Mouse (Mus musculus) embryo, embryonic 11.5 days (tissue): Measurements from ENCODE around the gene Fam186a.
"Not testable (repeated sequence)": the region's sequence is repeated elsewhere in the genome, so short reads cannot be mapped to it uniquely, and the experiment has no call there.

Experiments
- DNase-seq: peaks from one replicate; pipeline ENCODE4 v3.0.0-alpha.2; 2012; ENCODE audit warnings: low read depth, low spot score

Fam186a gene

GRCm38 (mm10) chr15:99934501-99934900 lies 32.4 kb downstream of the Fam186a start:
- DNase-seq: no peak

GRCm38 (mm10) chr15:99931231-99931630 lies 35.6 kb downstream of the Fam186a start:
- DNase-seq: no peak

- DNase-seq: no peak
These were observed 47.2 kb downstream of the Fam186a start for GRCm38 (mm10) chr15:99919601-99920158.

- DNase-seq: no peak
These were observed 49.6 kb downstream of the Fam186a start for GRCm38 (mm10) chr15:99917264-99917663.

GRCm38 (mm10) chr15:99914613-99915012 lies 52.2 kb downstream of the Fam186a start:
- no peak for DNase-seq

- DNase-seq: no peak
These were observed 55.1 kb downstream of the Fam186a start for GRCm38 (mm10) chr15:99911785-99912184.

GRCm38 (mm10) chr15:99909339-99909996 lies 57.4 kb downstream of the Fam186a start:
- DNase-seq: not testable (repeated sequence)

- DNase-seq: no peak
These were observed 59.3 kb downstream of the Fam186a start for GRCm38 (mm10) chr15:99907514-99907913.

GRCm38 (mm10) chr15:99907041-99907440 lies 59.8 kb downstream of the Fam186a start:
- DNase-seq: no peak

- DNase-seq: no peak
These were observed 62.0 kb downstream of the Fam186a start for GRCm38 (mm10) chr15:99904841-99905240.

- peak; percentile 78 for DNase-seq
These were observed 62.5 kb downstream of the Fam186a start for GRCm38 (mm10) chr15:99904333-99904732.

GRCm38 (mm10) chr15:99903227-99903626 lies 63.6 kb downstream of the Fam186a start:
- no peak for DNase-seq

- DNase-seq: no peak
These were observed 64.1 kb downstream of the Fam186a start for GRCm38 (mm10) chr15:99902786-99903185.

GRCm38 (mm10) chr15:99896621-99897020 lies 70.2 kb downstream of the Fam186a start:
- no peak for DNase-seq

- DNase-seq: no peak
These were observed 75.5 kb downstream of the Fam186a start for GRCm38 (mm10) chr15:99891355-99891754.

- no peak for DNase-seq
These were observed 76.2 kb downstream of the Fam186a start for GRCm38 (mm10) chr15:99890412-99891236.

GRCm38 (mm10) chr15:99889275-99889874 lies 77.5 kb downstream of the Fam186a start:
- no peak for DNase-seq

GRCm38 (mm10) chr15:99887130-99887529 lies 79.7 kb downstream of the Fam186a start:
- not testable (repeated sequence) for DNase-seq

- DNase-seq: no peak
These were observed 82.8 kb downstream of the Fam186a start for GRCm38 (mm10) chr15:99884038-99884437.

- no peak for DNase-seq
These were observed 88.3 kb downstream of the Fam186a start for GRCm38 (mm10) chr15:99878541-99878940.

GRCm38 (mm10) chr15:99875334-99875869 lies 91.5 kb downstream of the Fam186a start, which contains the start of gene Lima1:
Gene Lima1, minus strand, starts transcription at chr15:99875456.
- DNase-seq: peak; percentile 77
